Mouse (Mus musculus): ENCODE results near the gene Xpnpep1. TPM values are rescaled to one million over a fixed set of nuclear protein-coding genes. Genes with fewer than 3 reads are reported as not detected.

Xpnpep1 gene
- total RNA-seq, 2 experiments from 2014 or later = 61.8 to 70.3 TPM

GRCm38 (mm10) chr19:53008921-53009320 is 31.1 kb downstream of the Xpnpep1 start:
- DNase-seq (ENCODE audit: low spot score in 2 of 2) = no peak

GRCm38 (mm10) chr19:53008020-53008705 is 31.9 kb downstream of the Xpnpep1 start:
- peak; percentile 69 to 70 for DNase-seq (ENCODE audit: low spot score in 2 of 2)
- intact Hi-C loops (cut with DNase I) = loop anchor here (5.0 kb wide), 2 partner anchors 134 to 364 kb away; partner anchors contain the start of genes Add3 and Gm10197

More at GRCm38 (mm10) chr19:53008921-53009320, 31.1 kb downstream of the Xpnpep1 start:
- intact Hi-C loops (cut with DNase I) = loop anchor here (5.0 kb wide), 2 partner anchors 133 to 363 kb away; partner anchors contain the start of genes Add3 and Gm10197

GRCm38 (mm10) chr19:53005978-53006377 is 34.0 kb downstream of the Xpnpep1 start:
- intact Hi-C loops (cut with DNase I) = loop anchor here (5.0 kb wide), 2 partner anchors 136 to 366 kb away; partner anchors contain the start of genes Add3 and Gm10197
- DNase-seq (ENCODE audit: low spot score in 2 of 2) = no peak

- intact Hi-C loops (cut with DNase I) = loop anchor here (5.0 kb wide), 1 partner anchor 229 kb away; no protein-coding TSS in a partner anchor
- DNase-seq (ENCODE audit: low spot score in 2 of 2) = no peak
Measured at GRCm38 (mm10) chr19:53003554-53004365, 36.3 kb downstream of the Xpnpep1 start.

- DNase-seq (ENCODE audit: low spot score in 2 of 2) = no peak
- intact Hi-C loops (cut with DNase I) = loop anchor here (5.0 kb wide), 1 partner anchor 230 kb away; no protein-coding TSS in a partner anchor
Measured at GRCm38 (mm10) chr19:53002166-53003095, 37.6 kb downstream of the Xpnpep1 start.

GRCm38 (mm10) chr19:52992880-52993440 is 47.1 kb downstream of the Xpnpep1 start:
- DNase-seq (ENCODE audit: low spot score in 2 of 2) = peak in 1 of 2 experiments; percentile 46
- intact Hi-C loops (cut with DNase I) = no loop called here

GRCm38 (mm10) chr19:52991924-52992323 is 48.1 kb downstream of the Xpnpep1 start:
- intact Hi-C loops (cut with DNase I) = no loop called here
- no peak for DNase-seq (ENCODE audit: low spot score in 2 of 2)

- intact Hi-C loops (cut with DNase I) = no loop called here
- DNase-seq (ENCODE audit: low spot score in 2 of 2) = peak; percentile 29 to 40
Measured at GRCm38 (mm10) chr19:52979020-52979711, 60.8 kb downstream of the Xpnpep1 start.

GRCm38 (mm10) chr19:52975564-52976185 is 64.3 kb downstream of the Xpnpep1 start:
- intact Hi-C loops (cut with DNase I) = no loop called here
- DNase-seq (ENCODE audit: low spot score in 2 of 2) = peak; percentile 73 to 74

- intact Hi-C loops (cut with DNase I) = no loop called here
- peak in 1 of 2 experiments; percentile 39 for DNase-seq (ENCODE audit: low spot score in 2 of 2)
Measured at GRCm38 (mm10) chr19:52966339-52966738, 73.7 kb downstream of the Xpnpep1 start.

GRCm38 (mm10) chr19:52962745-52963144 is 77.3 kb downstream of the Xpnpep1 start:
- intact Hi-C loops (cut with DNase I) = no loop called here
- no peak for DNase-seq (ENCODE audit: low spot score in 2 of 2)

GRCm38 (mm10) chr19:52922678-52923495 is 117.1 kb downstream of the Xpnpep1 start:
- intact Hi-C loops (cut with DNase I) = loop anchor here (5.0 kb wide), 1 partner anchor 301 kb away; no protein-coding TSS in a partner anchor

GRCm38 (mm10) chr19:52904182-52904581 is 135.8 kb downstream of the Xpnpep1 start:
- intact Hi-C loops (cut with DNase I) = no loop called here
- no peak for DNase-seq (ENCODE audit: low spot score in 2 of 2)

More at GRCm38 (mm10) chr19:52922678-52923495, 117.1 kb downstream of the Xpnpep1 start:
- DNase-seq (ENCODE audit: low spot score in 2 of 2) = peak; percentile 43 to 65

- no peak for DNase-seq (ENCODE audit: low spot score in 2 of 2)
- intact Hi-C loops (cut with DNase I) = no loop called here
Measured at GRCm38 (mm10) chr19:52891807-52892442, 148.1 kb downstream of the Xpnpep1 start.
